Mouse (Mus musculus) embryonic stem cell, embryonic (primary cell): ENCODE data around the gene Nos1ap.

ENCODE experiments used
- CTCF ChIA-PET, 4 experiments: fragments of 300-600 bp in 2 of 4; fragments of 350-600 bp in 2 of 4; sonication (Branson Sonifier 250); formaldehyde crosslinking; loops; one replicate each; lab custom pipeline; 2022; ENCODE audit warnings: inconsistent platforms in 2 of 4; lab: Charles Lee
- POLR2A ChIA-PET, 4 experiments: fragments of 300-600 bp in 2 of 4; fragments of 350-600 bp in 2 of 4; sonication (Branson Sonifier 250); formaldehyde crosslinking; loops; one replicate each; lab custom pipeline; 2022; ENCODE audit warnings: antibody characterized with exemption in 4 of 4, inconsistent platforms in 1 of 4; lab: Charles Lee

The Nos1ap gene

GRCm38 (mm10) chr1:170305002-170305401 lies 284.7 kb downstream of the Nos1ap start:
- POLR2A ChIA-PET: no interaction called here
- CTCF ChIA-PET: no interaction called here

GRCm38 (mm10) chr1:170303103-170303502 lies 286.6 kb downstream of the Nos1ap start:
- ChIA-PET POLR2A (interaction anchor here in 1 of 4 experiments (0.6 kb wide), 1 partner anchor 376 kb away, joined by 3 read pairs; no protein-coding TSS in a partner anchor), CTCF (no interaction called here)

- ChIA-PET CTCF (interaction anchor here in 1 of 4 experiments (0.6 to 1.0 kb wide), 3 partner anchors 40 to 311 kb away, joined by 3 to 5 read pairs (median 3); no protein-coding TSS in a partner anchor), POLR2A (interaction anchor here in 2 of 4 experiments (0.6 to 0.7 kb wide), 2 partner anchors 248 to 376 kb away, joined by 3 to 4 read pairs; no protein-coding TSS in a partner anchor)
Observed at GRCm38 (mm10) chr1:170302456-170302855, 287.2 kb downstream of the Nos1ap start.

GRCm38 (mm10) chr1:170301686-170302085 lies 288.0 kb downstream of the Nos1ap start:
- ChIA-PET CTCF (interaction anchor here in 2 of 4 experiments (0.7 to 1.0 kb wide), 2 partner anchors 299 to 311 kb away, joined by 3 to 6 read pairs; no protein-coding TSS in a partner anchor), POLR2A (no interaction called here)

GRCm38 (mm10) chr1:170299496-170299895 lies 290.2 kb downstream of the Nos1ap start:
- ChIA-PET POLR2A (no interaction called here), CTCF (no interaction called here)

- CTCF ChIA-PET: interaction anchor here in 2 of 4 experiments (0.6 to 1.8 kb wide), 2 partner anchors 218 to 318 kb away, joined by 5 to 6 read pairs; no protein-coding TSS in a partner anchor
- POLR2A ChIA-PET: no interaction called here
Observed at GRCm38 (mm10) chr1:170294786-170295570, 294.7 kb downstream of the Nos1ap start.

- POLR2A ChIA-PET: no interaction called here
- CTCF ChIA-PET: interaction anchor here (0.7 to 1.8 kb wide), 6 partner anchors 320 to 337 kb away, joined by 3 to 15 read pairs (median 4); no protein-coding TSS in a partner anchor
Observed at GRCm38 (mm10) chr1:170293257-170293656, 296.4 kb downstream of the Nos1ap start.

GRCm38 (mm10) chr1:170292239-170292951 lies 297.3 kb downstream of the Nos1ap start:
- ChIA-PET POLR2A (no interaction called here), CTCF (interaction anchor here (0.6 to 1.8 kb wide), 7 partner anchors 321 to 415 kb away, joined by 3 to 15 read pairs (median 4); no protein-coding TSS in a partner anchor)

GRCm38 (mm10) chr1:170282415-170283129 lies 307.1 kb downstream of the Nos1ap start:
- ChIA-PET CTCF (no interaction called here), POLR2A (no interaction called here)

GRCm38 (mm10) chr1:170277016-170277415 lies 312.6 kb downstream of the Nos1ap start, which contains the start of gene Sh2d1b1:
Sh2d1b1 (plus strand) TSS chr1:170277320.
- POLR2A ChIA-PET: no interaction called here
- CTCF ChIA-PET: no interaction called here

GRCm38 (mm10) chr1:170273252-170273651 lies 316.4 kb downstream of the Nos1ap start:
- ChIA-PET POLR2A (no interaction called here), CTCF (no interaction called here)

- CTCF ChIA-PET: interaction anchor here in 1 of 4 experiments (0.6 kb wide), 1 partner anchor 353 kb away, joined by 3 read pairs; no protein-coding TSS in a partner anchor
- POLR2A ChIA-PET: no interaction called here
Observed at GRCm38 (mm10) chr1:170270696-170271095, 319.0 kb downstream of the Nos1ap start.

- CTCF ChIA-PET: interaction anchor here in 1 of 4 experiments (0.6 kb wide), 1 partner anchor 352 kb away, joined by 3 read pairs; no protein-coding TSS in a partner anchor
- POLR2A ChIA-PET: no interaction called here
Observed at GRCm38 (mm10) chr1:170270281-170270680, 319.4 kb downstream of the Nos1ap start.

- CTCF ChIA-PET: no interaction called here
- POLR2A ChIA-PET: no interaction called here
Observed at GRCm38 (mm10) chr1:170255560-170255910, 334.1 kb downstream of the Nos1ap start.

GRCm38 (mm10) chr1:170254893-170255559 lies 334.6 kb downstream of the Nos1ap start:
- CTCF ChIA-PET: no interaction called here

More at GRCm38 (mm10) chr1:170254893-170255559, 334.6 kb downstream of the Nos1ap start:
- POLR2A ChIA-PET: interaction anchor here in 1 of 4 experiments (0.8 kb wide), 1 partner anchor 155 kb away, joined by 3 read pairs; no protein-coding TSS in a partner anchor
